Mouse (Mus musculus) Muller cell, postnatal 12 days (primary cell): ENCODE results near the gene Sncb.
A peak's percentile ranks its signal among the peaks of the same experiment; 100 is the strongest.
"Not testable (repeated sequence)": the region's sequence is repeated elsewhere in the genome, so short reads cannot be mapped to it uniquely, and the experiment has no call there.

ENCODE experiments used
- DNase-seq: peaks from one replicate; pipeline ENCODE4 v3.0.0-alpha.2; 2015; ENCODE audit errors: inconsistent ontology term

Sncb gene

GRCm38 (mm10) chr13:54766192-54766768 lies at the start of gene Sncb:
TSS of gene Sncb (minus strand) at chr13:54766595.
- peak; percentile 80 for DNase-seq

GRCm38 (mm10) chr13:54813381-54813780 lies 47.0 kb upstream of the Sncb start:
- no peak for DNase-seq

DNA sequence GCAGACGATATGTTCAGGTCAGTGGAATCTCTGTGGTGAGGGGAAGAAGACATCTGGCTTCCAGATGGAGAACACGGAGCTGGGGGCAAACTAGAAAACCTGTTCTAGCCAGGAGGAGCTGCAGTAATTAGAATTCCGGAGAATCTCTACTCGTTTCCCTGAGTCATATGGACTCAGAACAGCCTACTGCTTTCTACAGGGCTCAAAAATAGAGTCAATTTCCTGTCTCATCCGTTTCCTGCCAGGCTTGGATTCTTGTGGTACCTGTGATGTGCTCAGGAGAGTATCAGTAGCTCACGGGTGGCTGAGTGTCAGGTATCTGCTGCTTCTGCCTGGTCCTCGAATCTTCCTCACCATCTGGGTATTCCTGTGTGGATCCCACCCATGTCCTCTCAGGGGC lies 45.1 kb upstream of the Sncb start:
- no peak for DNase-seq

GRCm38 (mm10) chr13:54808067-54808466 lies 41.7 kb upstream of the Sncb start:
- no peak for DNase-seq

GRCm38 (mm10) chr13:54806434-54806976 lies 40.1 kb upstream of the Sncb start:
- peak; percentile 40 for DNase-seq

DNA sequence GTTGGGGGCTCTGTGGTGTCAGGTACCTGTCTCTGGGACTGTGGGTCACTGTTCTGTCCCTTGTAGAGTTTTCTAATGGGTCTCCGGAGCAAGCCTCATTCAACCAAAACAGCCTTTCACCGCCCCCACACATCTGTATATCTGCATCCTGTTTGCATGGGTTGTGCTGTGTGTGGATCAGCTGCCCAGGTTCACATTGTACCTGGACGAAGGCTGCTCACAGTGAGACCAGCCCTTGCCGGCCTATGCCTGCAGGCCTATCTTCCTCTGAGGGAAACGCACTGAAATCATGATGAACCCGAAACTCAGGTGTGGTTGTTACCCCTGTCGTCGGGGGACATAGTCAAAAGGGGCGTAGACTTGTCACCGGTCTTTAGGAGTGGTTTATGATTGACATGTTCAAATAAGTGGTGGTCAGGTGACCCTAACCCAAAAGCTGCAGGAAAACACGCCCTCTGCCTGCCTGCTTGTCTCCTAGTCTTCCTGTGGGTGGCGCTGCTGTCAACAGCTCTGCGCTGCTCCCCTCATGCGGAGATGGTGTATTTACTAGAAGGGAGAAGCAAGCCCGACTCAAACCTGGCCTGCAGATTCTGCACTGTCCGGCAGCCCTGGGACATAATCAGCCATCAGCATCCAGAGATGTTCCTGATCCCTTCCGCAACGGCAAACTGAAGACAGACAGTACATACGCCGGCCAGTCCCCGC lies 38.9 kb upstream of the Sncb start:
- DNase-seq, result no peak

- DNase-seq, result no peak
These were observed 36.6 kb upstream of the Sncb start for GRCm38 (mm10) chr13:54803010-54803409.

GRCm38 (mm10) chr13:54800206-54800605 lies 33.8 kb upstream of the Sncb start:
- no peak for DNase-seq

DNA sequence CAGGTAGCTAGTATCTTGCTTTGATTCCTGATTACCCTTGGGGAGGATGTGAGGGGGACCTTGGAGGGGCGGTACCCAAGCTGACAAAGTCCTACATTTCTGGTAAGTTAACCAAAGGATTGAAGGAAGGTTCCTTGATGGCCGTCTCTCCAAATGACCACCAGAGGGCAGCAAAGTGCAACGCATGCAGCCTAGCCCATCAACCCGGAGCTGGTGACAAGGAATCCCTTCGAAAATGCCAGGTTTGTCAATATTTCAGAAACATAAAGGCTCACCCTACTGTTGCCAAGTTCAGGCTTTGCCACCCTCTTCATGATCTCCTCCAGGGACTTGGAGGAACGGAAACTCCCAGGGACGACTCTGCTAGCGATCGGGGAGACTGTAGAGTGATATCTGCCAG lies 33.3 kb upstream of the Sncb start:
- DNase-seq, result peak; percentile 66

GRCm38 (mm10) chr13:54798740-54799139 lies 32.3 kb upstream of the Sncb start:
- no peak for DNase-seq

- no peak for DNase-seq
These were observed 31.7 kb upstream of the Sncb start for GRCm38 (mm10) chr13:54797861-54798643.

- no peak for DNase-seq
These were observed 31.0 kb upstream of the Sncb start for GRCm38 (mm10) chr13:54797356-54797755.

GRCm38 (mm10) chr13:54794843-54795242 lies 28.4 kb upstream of the Sncb start:
- DNase-seq, result no peak

DNA sequence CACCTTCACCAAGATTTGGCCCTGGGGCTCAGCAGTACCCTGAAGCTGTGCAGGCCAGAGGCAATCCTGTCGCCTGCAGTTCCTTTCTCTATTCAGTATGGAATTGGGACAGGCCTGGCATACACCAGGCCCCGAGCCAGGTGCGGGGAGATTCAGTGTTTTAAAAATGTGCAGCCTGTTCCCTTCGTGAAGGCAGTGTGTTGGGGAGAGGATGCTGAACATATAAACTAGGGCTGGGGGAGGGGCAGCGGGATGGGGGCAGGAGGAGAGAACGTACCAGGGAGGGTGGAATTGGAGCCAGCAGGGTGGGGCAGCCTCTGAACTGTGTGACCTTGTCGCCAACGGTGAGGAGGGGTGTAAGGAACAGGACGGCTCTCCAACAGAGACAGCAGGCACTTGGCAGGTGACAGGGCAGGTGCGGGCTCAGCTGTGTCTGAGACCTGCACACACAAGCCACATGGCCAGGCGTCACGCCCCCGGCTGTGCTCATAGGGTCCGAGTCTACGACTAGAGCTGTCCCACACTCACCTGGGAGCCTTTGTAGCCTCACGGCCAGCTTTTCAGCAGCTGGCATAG lies 27.7 kb upstream of the Sncb start:
- DNase-seq, result no peak

- DNase-seq, result no peak
These were observed 26.1 kb upstream of the Sncb start for GRCm38 (mm10) chr13:54792259-54793230.

DNA sequence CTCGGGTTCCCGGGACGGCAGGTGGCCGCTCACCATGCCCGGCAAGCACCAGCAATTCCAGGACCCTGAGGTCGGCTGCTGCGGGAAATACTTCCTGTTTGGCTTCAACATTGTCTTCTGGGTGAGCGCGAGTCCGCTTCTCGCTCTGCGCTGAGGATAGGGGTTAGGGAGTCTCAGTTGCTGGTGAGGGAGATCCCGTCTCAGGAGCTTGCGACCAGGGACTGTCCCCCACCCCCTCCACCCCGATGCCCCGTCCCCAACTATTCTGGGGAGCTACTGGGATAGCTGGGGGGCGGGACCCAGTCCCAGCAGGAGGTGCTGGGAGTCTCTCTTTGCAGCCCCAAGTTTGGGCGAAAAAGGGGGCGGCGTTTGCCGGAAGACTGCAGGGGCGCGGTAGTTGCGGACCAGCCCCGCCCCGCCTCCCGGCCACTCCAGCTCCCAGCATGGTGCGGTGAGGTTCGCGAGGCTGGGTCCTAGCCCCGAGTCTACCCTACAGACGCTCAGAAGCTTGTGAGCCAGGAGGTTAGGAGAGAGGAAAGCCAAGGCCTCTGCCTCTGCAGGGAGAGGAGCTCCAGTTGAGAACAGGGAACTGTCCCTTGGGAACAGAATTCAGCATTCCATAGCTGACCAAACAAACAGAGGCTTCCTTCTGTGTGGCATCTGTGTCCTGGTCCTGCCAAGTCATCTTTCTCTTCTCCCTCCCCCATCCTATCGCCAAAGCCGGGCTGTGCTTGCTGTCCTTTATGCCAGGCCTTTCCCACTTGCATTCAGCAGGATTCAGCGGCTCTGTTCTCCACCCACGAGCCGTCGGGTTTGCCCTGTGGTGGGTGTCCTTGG lies 23.4 kb upstream of the Sncb start:
- peak; percentile 82 for DNase-seq

- DNase-seq, result peak; percentile 100
These were observed 22.6 kb upstream of the Sncb start, which contains the start of gene Tspan17 for GRCm38 (mm10) chr13:54788740-54789560. TSS of gene Tspan17 (plus strand) at chr13:54789377.

- not testable (repeated sequence) for DNase-seq
These were observed 21.2 kb upstream of the Sncb start for GRCm38 (mm10) chr13:54787591-54787990.

- no peak for DNase-seq
These were observed 17.3 kb upstream of the Sncb start, which contains the start of gene Eif4e1b for GRCm38 (mm10) chr13:54783698-54784097. TSS of gene Eif4e1b (plus strand) at chr13:54783998.
